In genomic region chr11:82856032-82856431, GRCm38 (mm10) we compare ENCODE assay signal across 15 mouse cellular contexts. TPM values are rescaled to one million over a fixed set of nuclear protein-coding genes. Genes with fewer than 3 reads are reported as not detected.
DNase-seq lines count a peak whose midpoint lies in the region; ATAC-seq lines count a peak whose summit lies in the region.
"Had no signal": no experiment of that assay in that cellular context is flagged by ENCODE, and none has a peak within 500 bp of the region (broad histone marks: within the 10 kb centered on the region; RNA-seq: fewer than 3 reads in every experiment).

No protein-coding gene starts in this region.

- H3K27me3 ChIP-seq in hindbrain, embryonic 15.5 days, result no peaks in the 10 kb centered on the region
- H3K27me3 ChIP-seq in hindbrain, embryonic 11.5 days (ENCODE audit: control insufficient read depth, insufficient read depth, low read length), result no peaks in the 10 kb centered on the region
- H3K27me3 ChIP-seq in midbrain, embryonic 10.5 days (ENCODE audit: low read depth, poor library complexity, severe bottlenecking), result no peaks in the 10 kb centered on the region
- no peaks in the 10 kb centered on the region for H3K27me3 ChIP-seq in midbrain, embryonic 13.5 days
- no peaks in the 10 kb centered on the region for H3K27me3 ChIP-seq in forebrain, embryonic 14.5 days (replicated peaks; ENCODE audit: control insufficient read depth, insufficient read depth, low read length)
- H3K27me3 ChIP-seq in neural tube, embryonic 14.5 days (ENCODE audit: control insufficient read depth, insufficient read depth, low read length), result no peaks in the 10 kb centered on the region
- H3K27me3 ChIP-seq: embryonic facial prominence, embryonic 15.5 days; intestine, embryonic 15.5 days had no signal

- no peak overlapping the region for H3K27ac ChIP-seq in hindbrain, embryonic 15.5 days (replicated peaks)
- H3K27ac ChIP-seq in hindbrain, embryonic 11.5 days (ENCODE audit: low read depth, low read length), result no peak overlapping the region
- H3K27ac ChIP-seq in midbrain, embryonic 10.5 days (replicated peaks), result peak overlapping the region; percentile 57
- no peak overlapping the region; the same call in 1 of the 2 replicates for H3K27ac ChIP-seq in midbrain, embryonic 13.5 days
- peak overlapping the region; percentile 70 for H3K27ac ChIP-seq in forebrain, embryonic 14.5 days (ENCODE audit: low read depth, low read length)
- H3K27ac ChIP-seq in neural tube, embryonic 14.5 days (ENCODE audit: low read depth, low read length), result no peak overlapping the region
- H3K27ac ChIP-seq: embryonic facial prominence, embryonic 15.5 days; intestine, embryonic 15.5 days had no signal

- no peaks in the 10 kb centered on the region for H3K36me3 ChIP-seq in hindbrain, embryonic 15.5 days
- H3K36me3 ChIP-seq in hindbrain, embryonic 11.5 days (ENCODE audit: control insufficient read depth, insufficient read depth, low read length), result no peaks in the 10 kb centered on the region
- H3K36me3 ChIP-seq in midbrain, embryonic 10.5 days, result no peaks in the 10 kb centered on the region
- H3K36me3 ChIP-seq in midbrain, embryonic 13.5 days, result no peaks in the 10 kb centered on the region
- H3K36me3 ChIP-seq in forebrain, embryonic 14.5 days (ENCODE audit: control insufficient read depth, insufficient read depth, low read length), result no peaks in the 10 kb centered on the region
- H3K36me3 ChIP-seq in neural tube, embryonic 14.5 days (ENCODE audit: control insufficient read depth, insufficient read depth, low read length), result no peaks in the 10 kb centered on the region
- H3K36me3 ChIP-seq: embryonic facial prominence, embryonic 15.5 days; intestine, embryonic 15.5 days had no signal

- no peak overlapping the region for H3K4me3 ChIP-seq in hindbrain, embryonic 15.5 days
- H3K4me3 ChIP-seq in hindbrain, embryonic 11.5 days (ENCODE audit: low read depth, low read length), result no peak overlapping the region
- H3K4me3 ChIP-seq in midbrain, embryonic 10.5 days, result no peak overlapping the region
- no peak overlapping the region for H3K4me3 ChIP-seq in midbrain, embryonic 13.5 days (replicated peaks)
- H3K4me3 ChIP-seq in forebrain, embryonic 14.5 days (ENCODE audit: low read depth, low read length), result no peak overlapping the region
- H3K4me3 ChIP-seq in neural tube, embryonic 14.5 days (ENCODE audit: low read depth, low read length), result no peak overlapping the region
- H3K4me3 ChIP-seq: embryonic facial prominence, embryonic 15.5 days; intestine, embryonic 15.5 days; myocyte had no signal

- H3K9me3 ChIP-seq in hindbrain, embryonic 15.5 days, result no peaks in the 10 kb centered on the region
- H3K9me3 ChIP-seq in hindbrain, embryonic 11.5 days (ENCODE audit: control insufficient read depth, low read length), result no peaks in the 10 kb centered on the region
- H3K9me3 ChIP-seq in midbrain, embryonic 10.5 days (replicated peaks), result no peaks in the 10 kb centered on the region
- no peaks in the 10 kb centered on the region for H3K9me3 ChIP-seq in midbrain, embryonic 13.5 days
- no peaks in the 10 kb centered on the region for H3K9me3 ChIP-seq in forebrain, embryonic 14.5 days (replicated peaks; ENCODE audit: control insufficient read depth, low read length)
- H3K9me3 ChIP-seq in neural tube, embryonic 14.5 days (ENCODE audit: control insufficient read depth, low read length), result no peaks in the 10 kb centered on the region
- H3K9me3 ChIP-seq: embryonic facial prominence, embryonic 15.5 days; intestine, embryonic 15.5 days had no signal

- H3K4me2 ChIP-seq in hindbrain, embryonic 15.5 days, result no peak overlapping the region
- no peak overlapping the region for H3K4me2 ChIP-seq in hindbrain, embryonic 11.5 days (replicated peaks; ENCODE audit: low read depth, low read length)
- no peak overlapping the region for H3K4me2 ChIP-seq in midbrain, embryonic 13.5 days (replicated peaks)
- peak overlapping the region; percentile 18; the same call in 1 of the 2 replicates for H3K4me2 ChIP-seq in forebrain, embryonic 14.5 days (ENCODE audit: low read length)
- no peak overlapping the region for H3K4me2 ChIP-seq in neural tube, embryonic 14.5 days (ENCODE audit: low read depth, low read length)
- H3K4me2 ChIP-seq: embryonic facial prominence, embryonic 15.5 days; intestine, embryonic 15.5 days had no signal

- no peak overlapping the region for H3K9ac ChIP-seq in hindbrain, embryonic 15.5 days
- no peak overlapping the region for H3K9ac ChIP-seq in hindbrain, embryonic 11.5 days (ENCODE audit: low read depth, low read length)
- no peak overlapping the region for H3K9ac ChIP-seq in midbrain, embryonic 13.5 days (replicated peaks)
- no peak overlapping the region for H3K9ac ChIP-seq in forebrain, embryonic 14.5 days (ENCODE audit: low read length)
- H3K9ac ChIP-seq in neural tube, embryonic 14.5 days (replicated peaks; ENCODE audit: low read depth, low read length), result no peak overlapping the region
- H3K9ac ChIP-seq: embryonic facial prominence, embryonic 15.5 days; intestine, embryonic 15.5 days had no signal

- peak; percentile 30; the same call in 1 of the 2 replicates for ATAC-seq in hindbrain, embryonic 15.5 days (ENCODE audit: low FRiP score, low read depth)
- no peak for ATAC-seq in hindbrain, embryonic 11.5 days (ENCODE audit: low FRiP score)
- ATAC-seq in midbrain, embryonic 13.5 days, result no peak
- ATAC-seq in forebrain, embryonic 14.5 days, result peak; percentile 89
- peak; percentile 56; the same call in 1 of the 2 replicates for ATAC-seq in neural tube, embryonic 14.5 days (ENCODE audit: low read depth)
- no peak for ATAC-seq in megakaryocyte, adult 5-6 weeks (ENCODE audit: poor library complexity, severe bottlenecking)

- no peak for DNase-seq in hindbrain, embryonic 11.5 days (ENCODE audit: low spot score)
- DNase-seq in midbrain, embryonic 10.5 days (ENCODE audit: low spot score), result no peak
- DNase-seq in forebrain, embryonic 14.5 days (ENCODE audit: low spot score), result peak; percentile 86
- DNase-seq in adrenal gland, postnatal 4 days (ENCODE audit: low spot score in 2 of 2), result no peak
- DNase-seq: cerebellum, postnatal 36 days; lung, postnatal 4 days; thymus, postnatal 25 days had no signal

- H3K4me1 ChIP-seq in hindbrain, embryonic 15.5 days (replicated peaks), result peaks cover 9% of the 10 kb centered on the region; the same call in 1 of the 2 replicates
- H3K4me1 ChIP-seq in hindbrain, embryonic 11.5 days (replicated peaks; ENCODE audit: control insufficient read depth, insufficient read depth, low read length), result no peaks in the 10 kb centered on the region
- H3K4me1 ChIP-seq in midbrain, embryonic 10.5 days, result peaks cover 12% of the 10 kb centered on the region
- peaks cover 15% of the 10 kb centered on the region; the same call in 1 of the 2 replicates for H3K4me1 ChIP-seq in midbrain, embryonic 13.5 days (replicated peaks)
- peaks cover 10% of the 10 kb centered on the region for H3K4me1 ChIP-seq in forebrain, embryonic 14.5 days (ENCODE audit: control insufficient read depth, insufficient read depth, low read length)
- H3K4me1 ChIP-seq in neural tube, embryonic 14.5 days (ENCODE audit: control insufficient read depth, insufficient read depth, low read length), result 0 out of 2 replicates have a peak, but pooled peaks cover 2% of the 10 kb centered on the region
- H3K4me1 ChIP-seq: embryonic facial prominence, embryonic 15.5 days had no signal

- 49% methylated on average over 10 of the region's 10 CpGs for WGBS in hindbrain, embryonic 15.5 days
- 69% methylated on average over 10 of the region's 10 CpGs for WGBS in hindbrain, embryonic 11.5 days
- WGBS in midbrain, embryonic 10.5 days, result 83% methylated on average over 10 of the region's 10 CpGs
- WGBS in midbrain, embryonic 13.5 days, result 58% methylated on average over 10 of the region's 10 CpGs
- WGBS in forebrain, embryonic 14.5 days, result 10% methylated on average over 10 of the region's 10 CpGs
- WGBS in neural tube, embryonic 14.5 days, result 51% methylated on average over 10 of the region's 10 CpGs

RNA-seq across cellular contexts. Expression of gene Rffl, which starts 15.0 kb away (rescaled TPM):
- 4.1 and 4.2 TPM in 2 replicates for polyA plus RNA-seq in hindbrain, embryonic 15.5 days (2015; fragmentation: Nextera tagmentation; extraction: Ambion mirVana)
- 6.3 and 8.8 TPM in 2 replicates for polyA plus RNA-seq in hindbrain, embryonic 11.5 days (2014; fragmentation: Nextera tagmentation; extraction: Ambion mirVana)
- 11.5 and 12.0 TPM in 2 replicates for polyA plus RNA-seq in midbrain, embryonic 10.5 days (2016; fragmentation: Nextera tagmentation; extraction: Ambion mirVana)
- polyA plus RNA-seq in midbrain, embryonic 13.5 days (2015; fragmentation: Nextera tagmentation; extraction: Ambion mirVana), result 4.5 and 5.9 TPM in 2 replicates
- polyA plus RNA-seq in forebrain, embryonic 14.5 days (2014; fragmentation: Nextera tagmentation; extraction: Ambion mirVana), result 8.4 and 9.8 TPM in 2 replicates
- polyA plus RNA-seq in neural tube, embryonic 14.5 days (2014; fragmentation: Nextera tagmentation; extraction: Ambion mirVana), result 3.9 and 4.8 TPM in 2 replicates
- total RNA-seq in megakaryocyte, adult 5-6 weeks (2015), result 20.5 and 26.7 TPM in 2 replicates
- total RNA-seq in megakaryocyte, adult 5-6 weeks (2017), result 20.1 and 25.4 TPM in 2 replicates
- 10 to 100 TPM; 10.6 to 12.0 TPM for total RNA-seq in adrenal gland, postnatal 4 days (2021)

RNA-seq across cellular contexts. Expression of gene Rad51d, which starts 34.4 kb away (rescaled TPM):
- 10.7 and 12.3 TPM in 2 replicates for polyA plus RNA-seq in hindbrain, embryonic 15.5 days (2015; fragmentation: Nextera tagmentation; extraction: Ambion mirVana)
- 14.6 and 15.7 TPM in 2 replicates for polyA plus RNA-seq in hindbrain, embryonic 11.5 days (2014; fragmentation: Nextera tagmentation; extraction: Ambion mirVana)
- polyA plus RNA-seq in midbrain, embryonic 10.5 days (2016; fragmentation: Nextera tagmentation; extraction: Ambion mirVana), result 16.3 and 17.2 TPM in 2 replicates
- 12.1 and 13.8 TPM in 2 replicates for polyA plus RNA-seq in midbrain, embryonic 13.5 days (2015; fragmentation: Nextera tagmentation; extraction: Ambion mirVana)
- 14.2 and 16.8 TPM in 2 replicates for polyA plus RNA-seq in forebrain, embryonic 14.5 days (2014; fragmentation: Nextera tagmentation; extraction: Ambion mirVana)
- 13.4 and 14.4 TPM in 2 replicates for polyA plus RNA-seq in neural tube, embryonic 14.5 days (2014; fragmentation: Nextera tagmentation; extraction: Ambion mirVana)
- total RNA-seq in megakaryocyte, adult 5-6 weeks (2015), result 7.1 and 7.9 TPM in 2 replicates
- 8.8 and 10.3 TPM in 2 replicates for total RNA-seq in megakaryocyte, adult 5-6 weeks (2017)
- 10 to 100 TPM; 16.4 to 16.8 TPM for total RNA-seq in adrenal gland, postnatal 4 days (2021)

RNA-seq across cellular contexts. Expression of gene Fndc8, which starts 35.9 kb away (rescaled TPM):
- polyA plus RNA-seq in hindbrain, embryonic 15.5 days (2015; fragmentation: Nextera tagmentation; extraction: Ambion mirVana), result 0.82 and 0.98 TPM in 2 replicates
- 0.09 and 0.22 TPM in 2 replicates for polyA plus RNA-seq in hindbrain, embryonic 11.5 days (2014; fragmentation: Nextera tagmentation; extraction: Ambion mirVana)
- 0.28 and 0.34 TPM in 2 replicates for polyA plus RNA-seq in midbrain, embryonic 10.5 days (2016; fragmentation: Nextera tagmentation; extraction: Ambion mirVana)
- 0.48 and 0.62 TPM in 2 replicates for polyA plus RNA-seq in midbrain, embryonic 13.5 days (2015; fragmentation: Nextera tagmentation; extraction: Ambion mirVana)
- polyA plus RNA-seq in forebrain, embryonic 14.5 days (2014; fragmentation: Nextera tagmentation; extraction: Ambion mirVana), result 0.18 and 0.48 TPM in 2 replicates
- 0.82 and 1.1 TPM in 2 replicates for polyA plus RNA-seq in neural tube, embryonic 14.5 days (2014; fragmentation: Nextera tagmentation; extraction: Ambion mirVana)
- total RNA-seq in megakaryocyte, adult 5-6 weeks (2015), result not detected in 2 replicates
- total RNA-seq in megakaryocyte, adult 5-6 weeks (2017), result not detected in 2 replicates
- total RNA-seq in adrenal gland, postnatal 4 days (2021), result under 1 TPM; 0.23 to 0.25 TPM
- total RNA-seq: left cerebral cortex, postnatal 14 days had no signal

RNA-seq across cellular contexts. Expression of gene Nle1, which starts 52.2 kb away (rescaled TPM):
- polyA plus RNA-seq in hindbrain, embryonic 15.5 days (2015; fragmentation: Nextera tagmentation; extraction: Ambion mirVana), result 33.1 and 34.4 TPM in 2 replicates
- 19.8 and 22.9 TPM in 2 replicates for polyA plus RNA-seq in hindbrain, embryonic 11.5 days (2014; fragmentation: Nextera tagmentation; extraction: Ambion mirVana)
- 40.3 and 40.4 TPM in 2 replicates for polyA plus RNA-seq in midbrain, embryonic 10.5 days (2016; fragmentation: Nextera tagmentation; extraction: Ambion mirVana)
- polyA plus RNA-seq in midbrain, embryonic 13.5 days (2015; fragmentation: Nextera tagmentation; extraction: Ambion mirVana), result 31.2 and 32.2 TPM in 2 replicates
- polyA plus RNA-seq in forebrain, embryonic 14.5 days (2014; fragmentation: Nextera tagmentation; extraction: Ambion mirVana), result 23.4 and 25.7 TPM in 2 replicates
- polyA plus RNA-seq in neural tube, embryonic 14.5 days (2014; fragmentation: Nextera tagmentation; extraction: Ambion mirVana), result 21.6 and 24.7 TPM in 2 replicates
- total RNA-seq in megakaryocyte, adult 5-6 weeks (2015), result 4.7 TPM in 2 replicates
- 2.6 and 3.1 TPM in 2 replicates for total RNA-seq in megakaryocyte, adult 5-6 weeks (2017)
- total RNA-seq in adrenal gland, postnatal 4 days (2021), result 10 to 100 TPM; 30.7 to 33.4 TPM

RNA-seq across cellular contexts. Expression of gene Unc45b, which starts 54.3 kb away (rescaled TPM):
- 1.0 and 1.5 TPM in 2 replicates for polyA plus RNA-seq in hindbrain, embryonic 15.5 days (2015; fragmentation: Nextera tagmentation; extraction: Ambion mirVana)
- 0.42 and 0.45 TPM in 2 replicates for polyA plus RNA-seq in hindbrain, embryonic 11.5 days (2014; fragmentation: Nextera tagmentation; extraction: Ambion mirVana)
- 0.26 and 0.30 TPM in 2 replicates for polyA plus RNA-seq in midbrain, embryonic 10.5 days (2016; fragmentation: Nextera tagmentation; extraction: Ambion mirVana)
- polyA plus RNA-seq in midbrain, embryonic 13.5 days (2015; fragmentation: Nextera tagmentation; extraction: Ambion mirVana), result 0.59 and 0.93 TPM in 2 replicates
- polyA plus RNA-seq in forebrain, embryonic 14.5 days (2014; fragmentation: Nextera tagmentation; extraction: Ambion mirVana), result 0.38 and 1.1 TPM in 2 replicates
- 0.92 and 1.2 TPM in 2 replicates for polyA plus RNA-seq in neural tube, embryonic 14.5 days (2014; fragmentation: Nextera tagmentation; extraction: Ambion mirVana)
- total RNA-seq in megakaryocyte, adult 5-6 weeks (2015), result not detected in 2 replicates
- not detected in 2 replicates for total RNA-seq in megakaryocyte, adult 5-6 weeks (2017)
- total RNA-seq in adrenal gland, postnatal 4 days (2021), result 10 to 100 TPM; 14.9 to 15.5 TPM

Comparison
In these comparisons a context has a peak if more than half of its experiments do, and no peak if none do; other contexts are left out.
1. ATAC-seq: peak in hindbrain, embryonic 15.5 days (single experiment), forebrain, embryonic 14.5 days (single experiment) and neural tube, embryonic 14.5 days (single experiment); none in hindbrain, embryonic 11.5 days (single experiment), midbrain, embryonic 13.5 days (single experiment) and megakaryocyte, adult 5-6 weeks (single experiment).
2. H3K27ac ChIP-seq: peak in midbrain, embryonic 10.5 days (single experiment) and forebrain, embryonic 14.5 days (single experiment); none in hindbrain, embryonic 15.5 days (single experiment), hindbrain, embryonic 11.5 days (single experiment), midbrain, embryonic 13.5 days (single experiment) and neural tube, embryonic 14.5 days (single experiment).